Mouse (Mus musculus) kidney, adult 2 months (tissue): Measurements from ENCODE around the gene F11r. TPM values are rescaled to one million over a fixed set of nuclear protein-coding genes. Genes with fewer than 3 reads are reported as not detected.
A peak's percentile ranks its signal among the peaks of the same experiment; 100 is the strongest.

Experiments used
- DNase-seq: peaks from one replicate; pipeline ENCODE4 v3.0.0; 2021
- H3K27ac ChIP-seq: fragments of 200-500 bp; 2 replicates; pipeline ENCODE4 v1.5.1; 2012; ENCODE audit warnings: low read depth, low read length, control low read depth, inconsistent platforms; ENCODE audit not compliant: insufficient read depth
- H3K27me3 ChIP-seq: fragments of 200-500 bp; replicated peaks from 2 replicates; pipeline ENCODE4 v1.6.1; 2012; ENCODE audit warnings: mild to moderate bottlenecking, moderate library complexity, low read length, inconsistent platforms; ENCODE audit not compliant: control insufficient read depth, insufficient read depth
- H3K36me3 ChIP-seq: fragments of 200-500 bp; 2 replicates; pipeline ENCODE4 v1.6.1; 2012; ENCODE audit warnings: mild to moderate bottlenecking, moderate library complexity, low read length, inconsistent platforms; ENCODE audit not compliant: control insufficient read depth, insufficient read depth
- H3K4me1 ChIP-seq: fragments of 200-500 bp; 2 replicates; pipeline ENCODE4 v1.6.1; 2011; ENCODE audit warnings: low read length; ENCODE audit not compliant: control insufficient read depth, insufficient read depth
- H3K4me3 ChIP-seq: fragments of 200-500 bp; 2 replicates; pipeline ENCODE4 v1.5.1; 2011; ENCODE audit warnings: mild to moderate bottlenecking, low read depth, low read length, control low read depth; ENCODE audit not compliant: insufficient read depth
- CTCF ChIP-seq: fragments of 200-500 bp; conservative IDR thresholded peaks from 2 replicates; pipeline ENCODE4 v1.5.1; 2011; ENCODE audit warnings: low read depth, mild to moderate bottlenecking, control low read depth, low read length, moderate library complexity, mixed read lengths; ENCODE audit not compliant: insufficient read depth, insufficient read length
- POLR2A ChIP-seq: fragments of 200-500 bp; IDR thresholded peaks from one replicate; pipeline ENCODE4 v1.6.1; 2011; ENCODE audit warnings: low read depth, low read length, control low read depth
- WGBS: fragments of 180-500 bp; shearing (Covaris S2); methylation state at CpG from one replicate; pipeline ENCODE4 v1.1.7; 2018; 5-methylcytosine and 5-hydroxymethylcytosine counted together
- polyA plus RNA-seq: library from polyadenylated mRNA; depleted of rRNA; stranded (reverse); fragments of >200 nt; gene quantifications from 2 replicates; pipeline ENCODE4 v1.2.3, GENCODE M21; 2012

Gene F11r
- polyA plus RNA-seq, 1 experiment, result 106 TPM

DNA sequence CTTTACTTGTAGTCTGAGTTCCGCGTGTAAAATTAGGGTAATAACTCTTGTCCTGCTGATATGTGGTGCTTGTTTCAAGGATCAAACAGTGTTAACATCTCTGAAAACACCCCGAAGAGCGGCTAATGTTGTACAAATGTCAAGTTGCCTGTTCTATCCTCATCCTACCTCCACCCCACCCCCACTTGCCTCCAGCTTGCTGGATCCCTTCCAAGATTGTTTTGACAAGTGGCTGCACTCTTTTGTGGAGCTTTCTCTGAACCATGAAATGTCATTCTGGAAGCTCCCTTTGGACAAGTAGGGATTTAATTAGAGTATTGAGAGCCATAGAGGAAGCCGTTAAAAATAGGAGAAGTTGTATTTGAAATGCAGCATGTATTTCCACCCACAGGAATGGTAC, 22.5 kb downstream of the F11r start:
- TF ChIP-seq POLR2A (no peak), CTCF (no peak)
- no peak overlapping the region for H3K4me3 ChIP-seq
- WGBS, result 25% methylated on average over 5 of the region's 5 CpGs
- H3K4me1 ChIP-seq, result peaks cover 3% of the 10 kb centered on the region; the same call in 1 of the 2 replicates
- peak; percentile 61 for DNase-seq
- peaks cover 2% of the 10 kb centered on the region; the same call in 1 of the 2 replicates for H3K36me3 ChIP-seq
- no peak overlapping the region for H3K27ac ChIP-seq
- no peaks in the 10 kb centered on the region for H3K27me3 ChIP-seq

DNA sequence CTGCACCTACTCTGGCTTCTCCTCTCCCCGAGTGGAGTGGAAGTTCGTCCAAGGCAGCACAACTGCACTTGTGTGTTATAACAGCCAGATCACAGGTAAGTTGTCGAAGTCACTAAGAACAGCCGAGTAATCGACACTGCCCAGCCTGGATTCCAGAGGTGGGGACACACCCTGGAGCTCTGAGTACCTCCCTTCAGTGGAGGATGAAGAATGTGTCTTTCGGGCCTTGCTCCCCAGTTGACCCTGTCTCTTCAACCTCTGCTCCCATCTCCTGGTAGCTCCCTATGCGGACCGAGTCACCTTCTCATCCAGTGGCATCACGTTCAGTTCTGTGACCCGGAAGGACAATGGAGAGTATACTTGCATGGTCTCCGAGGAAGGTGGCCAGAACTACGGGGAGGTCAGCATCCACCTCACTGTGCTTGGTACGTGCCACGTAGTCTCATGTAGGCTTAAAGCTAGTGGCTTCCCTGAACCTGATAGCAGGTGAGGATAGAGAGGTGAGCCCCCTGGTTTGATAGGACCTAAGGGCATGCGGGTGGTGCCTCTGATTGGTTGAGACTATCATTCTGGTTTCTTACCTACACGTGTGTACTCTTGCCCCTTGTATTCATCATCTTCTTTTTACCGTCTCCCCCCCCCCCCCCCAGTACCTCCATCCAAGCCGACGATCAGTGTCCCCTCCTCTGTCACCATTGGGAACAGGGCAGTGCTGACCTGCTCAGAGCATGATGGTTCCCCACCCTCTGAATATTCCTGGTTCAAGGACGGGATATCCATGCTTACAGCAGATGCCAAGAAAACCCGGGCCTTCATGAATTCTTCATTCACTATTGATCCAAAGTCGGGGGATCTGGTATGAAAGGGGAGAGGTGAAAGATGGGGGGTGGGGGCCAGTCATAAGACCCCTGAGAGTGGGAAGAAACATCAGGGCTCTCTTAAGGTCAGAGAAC, 23.5 kb downstream of the F11r start:
- Histone ChIP-seq H3K27me3 (no peaks in the 10 kb centered on the region), H3K4me1 (peaks cover under 1% of the 10 kb centered on the region; the same call in 1 of the 2 replicates), H3K36me3 (peaks cover 2% of the 10 kb centered on the region; the same call in 1 of the 2 replicates), H3K4me3 (no peak overlapping the region), H3K27ac (no peak overlapping the region)
- TF ChIP-seq CTCF (no peak), POLR2A (no peak)
- DNase-seq, result no peak
- WGBS, result 86% methylated on average over 22 of the region's 22 CpGs

DNA sequence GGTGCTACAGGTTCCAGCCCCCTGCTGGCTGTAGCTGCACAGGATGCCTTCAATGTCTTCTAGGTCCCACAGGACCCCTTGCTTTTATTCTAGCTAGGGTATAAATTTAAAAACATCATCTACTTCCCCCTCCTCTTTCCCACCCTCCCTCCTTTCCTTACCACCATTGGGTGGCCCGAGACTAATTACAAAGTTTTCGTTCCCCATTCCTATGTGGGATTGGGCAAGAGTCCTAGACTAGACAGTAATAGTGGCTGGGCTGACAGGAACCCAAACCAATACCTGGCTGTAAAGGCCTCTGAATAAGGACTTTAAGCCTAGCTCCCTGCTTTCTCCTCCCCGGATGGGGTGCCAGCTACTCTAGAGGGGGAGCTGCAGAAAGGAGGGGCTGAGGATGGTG, 25.8 kb downstream of the F11r start:
- WGBS, result 82% methylated on average over 3 of the region's 3 CpGs
- peaks cover 2% of the 10 kb centered on the region; the same call in 1 of the 2 replicates for H3K36me3 ChIP-seq

GRCm38 (mm10) chr1:171465749-171466412, 28.5 kb downstream of the F11r start:
- H3K4me1 ChIP-seq, result no peaks in the 10 kb centered on the region
- 93% methylated on average over 5 of the region's 5 CpGs for WGBS
- no peak overlapping the region for H3K27ac ChIP-seq
- TF ChIP-seq CTCF (no peak), POLR2A (no peak)
- no peaks in the 10 kb centered on the region for H3K27me3 ChIP-seq
- H3K36me3 ChIP-seq, result peaks cover 2% of the 10 kb centered on the region; the same call in 1 of the 2 replicates
- DNase-seq, result no peak
- no peak overlapping the region for H3K4me3 ChIP-seq

More for the DNA sequence above, 25.8 kb downstream of the F11r start:
- H3K4me1 ChIP-seq, result no peaks in the 10 kb centered on the region
- no peaks in the 10 kb centered on the region for H3K27me3 ChIP-seq
- TF ChIP-seq POLR2A, result no peak
- TF ChIP-seq CTCF, result no peak
- no peak overlapping the region for H3K4me3 ChIP-seq
- no peak for DNase-seq
- H3K27ac ChIP-seq, result no peak overlapping the region

DNA sequence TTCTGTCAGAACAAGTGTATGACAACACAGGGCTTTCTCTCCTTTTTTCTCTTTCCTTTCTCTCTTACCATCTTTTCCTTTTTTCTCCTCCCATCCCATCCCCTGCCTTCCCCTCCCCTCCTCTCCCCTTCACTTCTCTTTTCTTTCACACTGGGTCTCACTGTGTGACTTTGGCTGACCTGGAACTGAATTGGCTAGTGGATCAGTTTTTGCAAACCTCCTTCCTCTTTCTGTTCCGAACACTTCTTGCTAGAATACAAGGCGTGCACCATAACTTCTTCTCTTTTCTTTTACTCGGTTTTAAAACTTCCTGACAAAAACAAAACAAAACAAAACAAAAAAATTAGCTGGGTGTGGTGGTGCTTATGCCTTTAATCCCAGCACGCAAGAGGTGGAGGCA, 29.2 kb downstream of the F11r start:
- Histone ChIP-seq H3K27ac (no peak overlapping the region), H3K36me3 (peaks cover 2% of the 10 kb centered on the region; the same call in 1 of the 2 replicates), H3K4me1 (no peaks in the 10 kb centered on the region), H3K4me3 (no peak overlapping the region), H3K27me3 (no peaks in the 10 kb centered on the region)
- no peak for TF ChIP-seq POLR2A
- TF ChIP-seq CTCF, result no peak
- WGBS, result 78% methylated on average over 4 of the region's 4 CpGs
- DNase-seq, result no peak

DNA sequence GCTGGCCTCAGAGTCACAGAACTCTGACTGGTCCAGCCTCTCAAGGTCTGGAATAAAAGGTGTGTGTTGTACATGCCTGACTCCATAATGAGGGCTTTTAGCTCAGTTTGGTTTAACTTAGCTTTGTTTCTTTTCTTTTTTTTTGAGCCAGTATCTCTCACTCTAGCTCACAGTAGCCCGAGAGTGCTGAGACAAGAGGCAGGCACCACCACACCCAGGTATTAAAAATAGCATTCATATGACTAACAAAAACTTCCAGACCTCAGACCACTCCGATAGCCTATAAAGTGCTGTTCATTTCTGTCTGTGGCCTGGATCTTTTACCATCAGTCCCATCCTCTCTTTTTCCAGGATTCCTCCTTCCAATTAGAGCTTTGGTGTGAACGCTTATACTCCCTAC, 32.3 kb downstream of the F11r start:
- WGBS, result 71% methylated on average over 3 of the region's 3 CpGs
- Histone ChIP-seq H3K27me3 (no peaks in the 10 kb centered on the region), H3K4me3 (no peak overlapping the region), H3K36me3 (no peaks in the 10 kb centered on the region), H3K27ac (no peak overlapping the region), H3K4me1 (no peaks in the 10 kb centered on the region)
- TF ChIP-seq CTCF, result no peak
- no peak for DNase-seq

DNA sequence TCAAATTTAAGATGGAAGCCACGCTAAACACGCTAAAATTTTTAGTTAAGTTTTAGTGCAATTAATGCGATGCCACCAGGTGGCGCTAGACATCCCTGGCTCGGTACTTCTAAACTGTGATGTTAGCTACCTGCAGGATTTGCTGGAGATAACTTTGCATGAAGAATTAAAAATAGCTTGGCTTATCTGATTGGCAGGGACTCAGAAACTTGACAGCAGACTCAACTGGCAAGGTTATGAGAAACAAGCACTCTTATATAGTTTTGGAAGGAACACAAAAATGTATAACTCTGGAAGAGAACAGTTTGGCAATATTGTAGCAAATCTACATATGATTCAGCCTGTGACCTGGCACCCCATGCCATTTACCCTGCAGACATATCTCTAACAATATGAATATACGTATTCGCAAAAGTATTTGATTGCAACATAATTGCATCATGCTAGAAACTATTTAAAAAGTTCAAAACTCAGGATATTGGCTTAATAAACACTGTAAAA, 33.1 kb downstream of the F11r start:
- Histone ChIP-seq H3K27ac (no peak overlapping the region), H3K4me3 (no peak overlapping the region), H3K36me3 (no peaks in the 10 kb centered on the region), H3K4me1 (no peaks in the 10 kb centered on the region), H3K27me3 (no peaks in the 10 kb centered on the region)
- TF ChIP-seq CTCF (peak; percentile 81), POLR2A (no peak)
- 23% methylated on average over 7 of the region's 7 CpGs for WGBS
- DNase-seq, result peak; percentile 62
